Mouse (Mus musculus) erythroblast, embryonic 14.5 days (primary cell): ENCODE measurements around the gene Ccn1. TPM values are rescaled to one million over a fixed set of nuclear protein-coding genes. Genes with fewer than 3 reads are reported as not detected.

ENCODE experiments used
- H3K27me3 ChIP-seq: 2 replicates; pipeline ENCODE4 v1.6.1; 2012; ENCODE audit warnings: inconsistent platforms; ENCODE audit not compliant: control insufficient read depth
- H3K36me3 ChIP-seq: 2 replicates; pipeline ENCODE4 v1.6.1; 2012; ENCODE audit warnings: mild to moderate bottlenecking, inconsistent platforms; ENCODE audit not compliant: control insufficient read depth
- H3K4me1 ChIP-seq: 2 replicates; pipeline ENCODE4 v1.6.1; 2012; ENCODE audit warnings: inconsistent platforms; ENCODE audit not compliant: control insufficient read depth
- H3K4me3 ChIP-seq: replicated peaks from 2 replicates; pipeline ENCODE3; 2012; ENCODE audit warnings: moderate library complexity, mild to moderate bottlenecking, inconsistent platforms
- H3K9me3 ChIP-seq: 2 replicates; pipeline ENCODE4 v1.6.1; 2012; ENCODE audit warnings: low read length, inconsistent platforms, mixed read lengths; ENCODE audit not compliant: control insufficient read depth
- GATA1 ChIP-seq: IDR thresholded peaks from 2 replicates; pipeline ENCODE4 v1.6.1; 2012; ENCODE audit warnings: low read length, inconsistent platforms, mixed read lengths
- TAL1 ChIP-seq: IDR thresholded peaks from 3 replicates; pipeline ENCODE4 v1.6.1; 2012; ENCODE audit warnings: low read length, inconsistent platforms, mixed read lengths
- polyA plus RNA-seq: library from polyadenylated mRNA; stranded (reverse); fragments of >175 nt; gene quantifications from 2 replicates; pipeline ENCODE4 v1.2.3, GENCODE M21; 2012

Ccn1 gene
- 0.04 and 0.09 TPM in 2 replicates for polyA plus RNA-seq

- TF ChIP-seq TAL1 (no peak), GATA1 (no peak)
- Histone ChIP-seq H3K9me3 (no peaks in the 10 kb centered on the region), H3K36me3 (peaks cover 3% of the 10 kb centered on the region; the same call in 1 of the 2 replicates), H3K4me1 (no peaks in the 10 kb centered on the region), H3K27me3 (peaks cover 70% of the 10 kb centered on the region), H3K4me3 (peak within 1 kb of the TSS; percentile 51)
Observed at GRCm38 (mm10) chr3:145649852-145650202, at the start of gene Ccn1. Gene Ccn1, minus strand, starts transcription at chr3:145649981.

GRCm38 (mm10) chr3:145693361-145693760, 43.6 kb upstream of the Ccn1 start:
- TF ChIP-seq GATA1 (no peak), TAL1 (no peak)
- Histone ChIP-seq H3K36me3 (no peaks in the 10 kb centered on the region), H3K9me3 (no peaks in the 10 kb centered on the region), H3K27me3 (no peaks in the 10 kb centered on the region), H3K4me1 (no peaks in the 10 kb centered on the region), H3K4me3 (no peak overlapping the region)

DNA sequence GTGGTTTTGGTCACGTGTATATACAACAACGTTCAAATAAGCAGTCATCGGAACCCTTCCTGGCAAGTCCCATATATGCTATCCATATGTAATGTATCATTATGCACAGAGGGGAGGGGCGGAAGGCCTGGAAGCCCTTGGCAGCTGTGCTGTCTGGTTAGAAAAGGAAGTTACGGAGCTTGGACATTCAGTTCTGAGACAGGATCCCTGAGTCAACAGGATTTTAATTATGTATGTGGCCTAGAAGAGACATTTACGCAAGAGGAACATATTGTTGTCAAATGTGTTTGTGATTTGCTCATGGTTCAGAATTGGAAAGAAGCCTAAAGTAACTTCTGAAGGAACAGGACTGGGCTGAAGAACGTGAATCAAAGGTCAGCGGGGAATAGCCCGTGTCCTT, 42.3 kb upstream of the Ccn1 start:
- no peak overlapping the region for H3K4me3 ChIP-seq
- H3K27me3 ChIP-seq, result no peaks in the 10 kb centered on the region
- no peaks in the 10 kb centered on the region for H3K36me3 ChIP-seq
- no peaks in the 10 kb centered on the region for H3K9me3 ChIP-seq
- no peaks in the 10 kb centered on the region for H3K4me1 ChIP-seq
- TF ChIP-seq GATA1 (no peak), TAL1 (no peak)

DNA sequence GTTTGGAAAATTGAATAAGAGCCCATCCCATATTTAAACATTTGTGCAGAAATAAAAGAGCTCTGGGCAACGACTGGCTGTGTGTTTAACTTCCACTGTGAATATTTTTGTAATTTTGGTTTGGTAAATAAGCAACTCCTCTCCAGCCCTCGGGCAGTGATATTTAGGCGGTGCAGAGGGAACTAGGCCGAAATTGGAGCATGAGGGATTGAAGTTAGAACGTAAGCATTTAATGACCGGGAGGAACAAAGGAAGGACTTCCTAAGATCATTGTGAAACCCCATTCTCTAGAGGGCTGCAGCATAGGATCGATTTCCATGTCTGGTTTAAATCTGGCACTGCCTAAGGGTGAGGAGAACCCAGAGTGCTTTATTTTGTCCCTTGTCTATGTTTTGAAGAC, 41.6 kb upstream of the Ccn1 start:
- H3K36me3 ChIP-seq, result no peaks in the 10 kb centered on the region
- H3K4me1 ChIP-seq, result no peaks in the 10 kb centered on the region
- TF ChIP-seq GATA1 (no peak), TAL1 (no peak)
- H3K27me3 ChIP-seq, result no peaks in the 10 kb centered on the region
- no peaks in the 10 kb centered on the region for H3K9me3 ChIP-seq
- no peak overlapping the region for H3K4me3 ChIP-seq

DNA sequence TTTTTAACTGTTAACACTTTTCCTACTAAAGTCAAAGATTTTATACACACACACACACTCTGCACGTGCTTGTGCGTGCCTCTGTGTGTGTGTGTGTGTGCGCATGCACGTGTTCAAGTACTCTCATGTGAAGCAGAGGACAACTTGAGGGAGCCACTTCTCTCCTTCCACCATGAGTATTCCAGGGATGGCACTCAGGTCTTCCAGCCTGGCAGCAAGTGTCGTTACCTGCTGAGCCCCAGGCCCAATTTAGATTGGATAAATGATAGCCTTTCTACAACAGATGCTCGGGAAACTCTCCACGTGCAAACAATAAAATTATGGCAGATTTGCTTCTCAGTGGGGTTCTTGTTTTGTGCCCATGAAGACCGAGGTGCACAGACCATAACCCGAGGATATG, 39.5 kb upstream of the Ccn1 start:
- TF ChIP-seq GATA1 (no peak), TAL1 (no peak)
- no peak overlapping the region for H3K4me3 ChIP-seq
- no peaks in the 10 kb centered on the region for H3K9me3 ChIP-seq
- H3K36me3 ChIP-seq, result no peaks in the 10 kb centered on the region
- H3K4me1 ChIP-seq, result no peaks in the 10 kb centered on the region
- no peaks in the 10 kb centered on the region for H3K27me3 ChIP-seq

DNA sequence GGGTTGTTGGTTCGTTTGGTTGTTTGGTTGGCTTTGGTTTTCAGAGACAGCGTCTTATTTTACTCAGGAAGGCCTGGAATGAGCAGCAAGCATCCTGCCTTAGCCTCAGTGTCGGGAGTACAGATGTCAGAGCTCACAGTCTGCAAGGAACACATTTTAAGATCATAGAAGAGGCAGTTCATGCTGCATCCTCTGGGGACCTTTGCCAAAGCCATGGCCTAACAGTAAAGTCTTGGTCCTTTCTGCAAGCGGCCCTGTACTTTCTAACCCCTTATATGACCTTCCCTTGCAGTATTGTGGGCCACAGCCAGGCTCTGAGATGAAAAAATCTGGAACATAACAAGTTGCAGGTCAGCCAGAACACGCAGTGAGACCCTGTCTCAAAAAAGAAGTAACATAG, 38.1 kb upstream of the Ccn1 start:
- H3K4me3 ChIP-seq, result no peak overlapping the region
- H3K27me3 ChIP-seq, result no peaks in the 10 kb centered on the region
- no peaks in the 10 kb centered on the region for H3K4me1 ChIP-seq
- TF ChIP-seq TAL1 (no peak), GATA1 (no peak)
- H3K9me3 ChIP-seq, result no peaks in the 10 kb centered on the region
- H3K36me3 ChIP-seq, result no peaks in the 10 kb centered on the region

DNA sequence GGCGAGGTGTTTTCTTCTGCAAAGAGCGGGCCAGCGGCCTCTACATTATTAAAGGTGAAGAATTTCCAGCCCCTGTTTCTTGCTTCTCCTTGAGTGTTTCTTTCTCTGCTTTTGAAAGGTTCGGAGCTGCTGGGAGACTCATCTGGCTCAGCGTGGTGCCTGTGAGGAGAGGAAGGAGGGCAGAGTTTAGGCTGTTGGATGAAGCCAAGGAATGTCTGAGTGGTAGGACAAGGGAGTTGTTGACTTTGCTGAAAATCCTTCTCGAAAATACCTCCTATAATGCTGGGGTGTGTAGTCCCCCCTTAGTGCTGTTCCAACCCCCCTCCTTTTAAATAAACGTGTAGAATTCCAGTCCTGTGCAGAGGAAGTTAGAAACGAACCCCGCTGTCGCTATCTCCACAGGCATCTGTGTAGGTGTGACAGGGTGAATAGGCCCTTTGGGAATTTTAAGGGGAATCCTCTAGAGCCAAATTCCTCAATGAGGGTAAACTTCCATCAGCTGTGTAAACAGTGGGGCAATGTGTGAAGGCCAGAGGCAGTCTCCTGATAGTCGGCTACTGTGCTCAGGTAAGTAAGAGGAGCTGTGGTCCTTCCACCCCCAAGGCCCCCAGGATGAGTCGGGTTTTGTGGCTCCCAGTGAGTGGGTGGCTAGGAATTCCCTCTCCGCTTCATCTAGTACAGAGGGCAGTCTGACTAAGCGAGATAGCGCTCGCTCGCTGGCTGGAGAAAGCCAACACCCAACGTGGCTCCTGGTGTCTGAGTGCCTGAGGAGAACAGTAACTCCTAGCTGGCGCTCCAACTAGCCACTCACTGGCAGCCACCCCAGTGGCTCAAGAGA, 35.0 kb upstream of the Ccn1 start:
- H3K27me3 ChIP-seq, result no peaks in the 10 kb centered on the region
- H3K36me3 ChIP-seq, result no peaks in the 10 kb centered on the region
- no peak overlapping the region for H3K4me3 ChIP-seq
- H3K4me1 ChIP-seq, result no peaks in the 10 kb centered on the region
- no peak for TF ChIP-seq TAL1
- H3K9me3 ChIP-seq, result no peaks in the 10 kb centered on the region

- TF ChIP-seq GATA1, result no peak
- H3K9me3 ChIP-seq, result no peaks in the 10 kb centered on the region
Observed at GRCm38 (mm10) chr3:145684201-145684600, 34.4 kb upstream of the Ccn1 start.

GRCm38 (mm10) chr3:145681348-145681935, 31.7 kb upstream of the Ccn1 start:
- H3K27me3 ChIP-seq, result no peaks in the 10 kb centered on the region
- H3K4me3 ChIP-seq, result no peak overlapping the region
- H3K4me1 ChIP-seq, result no peaks in the 10 kb centered on the region
- no peaks in the 10 kb centered on the region for H3K36me3 ChIP-seq
- H3K9me3 ChIP-seq, result no peaks in the 10 kb centered on the region
- TF ChIP-seq GATA1 (no peak), TAL1 (no peak)

More at GRCm38 (mm10) chr3:145684201-145684600, 34.4 kb upstream of the Ccn1 start:
- Histone ChIP-seq H3K27me3 (no peaks in the 10 kb centered on the region), H3K4me3 (no peak overlapping the region), H3K36me3 (no peaks in the 10 kb centered on the region), H3K4me1 (no peaks in the 10 kb centered on the region)
